Mouse (Mus musculus) liver, embryonic 14.5 days (tissue): ENCODE measurements around the gene Gas2. TPM values are rescaled to one million over a fixed set of nuclear protein-coding genes. Genes with fewer than 3 reads are reported as not detected.

Experiments used
- ATAC-seq: fragments of 200-750 bp; cut with Nextera tagmentation; 2 replicates; pipeline ENCODE4 v1.8.0; 2017; ENCODE audit warnings: moderate number of reproducible peaks, mild to moderate bottlenecking, moderate library complexity; ENCODE audit not compliant: insufficient read depth
- DNase-seq, 3 experiments: peaks; one replicate each; pipeline ENCODE4 v3.0.0-alpha.2; 2012 to 2013; ENCODE audit warnings: low read depth in 3 of 3, low spot score in 3 of 3
- H3K27ac ChIP-seq: fragments of 300-500 bp; sonication (generic); 2 replicates; pipeline ENCODE4 v1.5.1; 2014; ENCODE audit warnings: moderate library complexity, mild to moderate bottlenecking, control low read depth, inconsistent platforms
- H3K27me3 ChIP-seq: fragments of 300-500 bp; sonication (generic); 2 replicates; pipeline ENCODE4 v1.6.1; 2014; ENCODE audit warnings: mild to moderate bottlenecking, low read length, moderate library complexity; ENCODE audit not compliant: control insufficient read depth, insufficient read depth
- H3K36me3 ChIP-seq: fragments of 300-500 bp; sonication (generic); replicated peaks from 2 replicates; pipeline ENCODE4 v1.6.1; 2014; ENCODE audit warnings: low read depth; ENCODE audit not compliant: control insufficient read depth, insufficient read depth
- H3K4me1 ChIP-seq, 2 experiments: fragments of 200-500 bp in 1 of 2; fragments of 300-500 bp in 1 of 2; sonication (generic) in 1 of 2; replicated peaks; 2 replicates each; pipeline ENCODE4 v1.6.1; 2012 to 2014; ENCODE audit warnings: antibody characterized with exemption in 1 of 2, inconsistent platforms in 1 of 2, low read length in 1 of 2; ENCODE audit not compliant: control insufficient read depth in 2 of 2, insufficient read depth in 2 of 2
- H3K4me2 ChIP-seq: fragments of 300-500 bp; sonication (generic); 2 replicates; pipeline ENCODE4 v1.6.1; 2014; ENCODE audit warnings: low read depth, mild to moderate bottlenecking, control low read depth, moderate library complexity
- H3K4me3 ChIP-seq, 2 experiments: fragments of 200-500 bp in 1 of 2; fragments of 300-500 bp in 1 of 2; sonication (generic) in 1 of 2; 2 replicates each; pipeline ENCODE4 v1.5.1; 2012 to 2014; ENCODE audit warnings: low read depth in 2 of 2, low read length in 2 of 2, mild to moderate bottlenecking in 2 of 2, control low read depth in 1 of 2, inconsistent platforms in 1 of 2, moderate library complexity in 1 of 2; ENCODE audit not compliant: insufficient read depth in 1 of 2
- H3K9ac ChIP-seq: fragments of 300-500 bp; sonication (generic); replicated peaks from 2 replicates; pipeline ENCODE4 v1.6.1; 2014; ENCODE audit warnings: mild to moderate bottlenecking, control low read depth, moderate library complexity
- H3K9me3 ChIP-seq: fragments of 300-500 bp; sonication (generic); 2 replicates; pipeline ENCODE4 v1.6.1; 2016; ENCODE audit warnings: low read length, mixed read lengths; ENCODE audit not compliant: control insufficient read depth
- CTCF ChIP-seq: IDR thresholded peaks from 2 replicates; pipeline ENCODE4 v1.5.1; 2016; ENCODE audit warnings: antibody characterized with exemption, low read depth, control low read depth
- EP300 ChIP-seq: IDR thresholded peaks from 2 replicates; pipeline ENCODE4 v1.6.1; 2016; ENCODE audit warnings: antibody characterized with exemption, low read depth
- WGBS: fragments of 180-500 bp; shearing (Covaris S2); extraction: QIAGEN DNeasy Blood & Tissue Kit; methylation state at CpG from one replicate; pipeline ENCODE4 v1.1.7; 2014; ENCODE audit not compliant: insufficient replicate concordance; 5-methylcytosine and 5-hydroxymethylcytosine counted together
- polyA plus RNA-seq, 2 experiments: library from polyadenylated mRNA; depleted of rRNA in 1 of 2; stranded (reverse) in 1 of 2; unstranded in 1 of 2; fragments of >200 nt; fragmentation: Nextera tagmentation in 1 of 2; extraction: Ambion mirVana in 1 of 2; gene quantifications; 2 replicates each; pipeline versions ENCODE4 v1.2.1 to v1.2.3; 2012 to 2014

The Gas2 gene
- polyA plus RNA-seq, 2 experiments = 2.8 to 4.9 TPM

GRCm38 (mm10) chr7:51940461-51940860 lies 78.6 kb downstream of the Gas2 start:
- TF ChIP-seq CTCF (no peak), EP300 (no peak)
- Histone ChIP-seq H3K27ac (no peak overlapping the region), H3K36me3 (no peaks in the 10 kb centered on the region), H3K4me3 (no peak overlapping the region), H3K27me3 (no peaks in the 10 kb centered on the region), H3K4me2 (no peak overlapping the region), H3K9me3 (no peaks in the 10 kb centered on the region), H3K9ac (no peak overlapping the region), H3K4me1 (no peaks in the 10 kb centered on the region)
- WGBS = 75% methylated on average over 2 of the region's 2 CpGs
- ATAC-seq (no peak), DNase-seq (no peak)

GRCm38 (mm10) chr7:51955424-51956041 lies 93.7 kb downstream of the Gas2 start:
- Histone ChIP-seq H3K9ac (no peak overlapping the region), H3K4me1 (no peaks in the 10 kb centered on the region), H3K9me3 (no peaks in the 10 kb centered on the region), H3K27me3 (no peaks in the 10 kb centered on the region), H3K27ac (no peak overlapping the region), H3K36me3 (no peaks in the 10 kb centered on the region), H3K4me3 (no peak overlapping the region), H3K4me2 (no peak overlapping the region)
- DNase-seq (no peak), ATAC-seq (no peak)
- TF ChIP-seq EP300 (no peak), CTCF (no peak)
- 45% methylated on average over 9 of the region's 9 CpGs for WGBS

- H3K4me1 ChIP-seq = no peaks in the 10 kb centered on the region
Measured at GRCm38 (mm10) chr7:51957766-51958165, 96.0 kb downstream of the Gas2 start.

GRCm38 (mm10) chr7:51960698-51961374 lies 99.0 kb downstream of the Gas2 start:
- Histone ChIP-seq H3K9ac (no peak overlapping the region), H3K27ac (no peak overlapping the region), H3K4me3 (no peak overlapping the region), H3K36me3 (no peaks in the 10 kb centered on the region), H3K9me3 (no peaks in the 10 kb centered on the region), H3K4me2 (no peak overlapping the region), H3K4me1 (no peaks in the 10 kb centered on the region), H3K27me3 (no peaks in the 10 kb centered on the region)
- TF ChIP-seq EP300 (no peak), CTCF (no peak)
- no peak for ATAC-seq
- 52% methylated on average over 6 of the region's 6 CpGs for WGBS
- DNase-seq = no peak

More at GRCm38 (mm10) chr7:51957766-51958165, 96.0 kb downstream of the Gas2 start:
- no peaks in the 10 kb centered on the region for H3K9me3 ChIP-seq
- H3K4me3 ChIP-seq = no peak overlapping the region
- H3K4me2 ChIP-seq = no peak overlapping the region
- DNase-seq = no peak
- no peaks in the 10 kb centered on the region for H3K27me3 ChIP-seq
- no peak overlapping the region for H3K9ac ChIP-seq
- TF ChIP-seq CTCF (no peak), EP300 (no peak)
- no peak for ATAC-seq
- H3K27ac ChIP-seq = no peak overlapping the region
- H3K36me3 ChIP-seq = no peaks in the 10 kb centered on the region

- H3K4me3 ChIP-seq = no peak overlapping the region
- H3K4me1 ChIP-seq = no peaks in the 10 kb centered on the region
- no peaks in the 10 kb centered on the region for H3K9me3 ChIP-seq
- no peak for DNase-seq
- no peak overlapping the region for H3K27ac ChIP-seq
- 67% methylated on average over 10 of the region's 10 CpGs for WGBS
- TF ChIP-seq CTCF = no peak
- TF ChIP-seq EP300 = no peak
- no peaks in the 10 kb centered on the region for H3K36me3 ChIP-seq
- no peak for ATAC-seq
- no peak overlapping the region for H3K4me2 ChIP-seq
- no peaks in the 10 kb centered on the region for H3K27me3 ChIP-seq
- no peak overlapping the region for H3K9ac ChIP-seq
Measured at GRCm38 (mm10) chr7:51962219-51962952, 100.6 kb downstream of the Gas2 start.
